Mouse (Mus musculus) CD4-positive, CD25-positive, alpha-beta regulatory T cell, adult 4 months (primary cell): ENCODE results near the gene Gm5890. TPM values are rescaled to one million over a fixed set of nuclear protein-coding genes. Genes with fewer than 3 reads are reported as not detected.
"Not testable (repeated sequence)": the region's sequence is repeated elsewhere in the genome, so short reads cannot be mapped to it uniquely, and the experiment has no call there.

ENCODE experiments used
- ATAC-seq: one replicate; pipeline ENCODE4 v1.8.0; 2017
- polyA plus RNA-seq, 2 experiments: library from polyadenylated mRNA; unstranded; fragments of 100-300 nt; shearing (Covaris generic); gene quantifications; one replicate each; pipeline ENCODE4 v1.2.1; 2017

The Gm5890 gene
- not detected for polyA plus RNA-seq

GRCm38 (mm10) chr7:20262734-20263133 is at the start of gene Gm5890:
Gene Gm5890, minus strand, starts transcription at chr7:20262834.
- ATAC-seq: not testable (repeated sequence)

- not testable (repeated sequence) for ATAC-seq
These were observed 28.9 kb downstream of the Gm5890 start, which contains the start of gene Gm4498 for GRCm38 (mm10) chr7:20233728-20234127. Gene Gm4498, minus strand, starts transcription at chr7:20233828.

Other genes with a start within 250 kb of the Gm5890 start
- not detected for gene Vmn1r91, start 163.2 kb downstream of the Gm5890 start, polyA plus RNA-seq
- not detected for gene Gm16442, start 140.3 kb downstream of the Gm5890 start, polyA plus RNA-seq
- not detected for gene Vmn1r93, start 123.7 kb downstream of the Gm5890 start, polyA plus RNA-seq
- gene Vmn1r94, start 94.5 kb downstream of the Gm5890 start, polyA plus RNA-seq: not detected
- not detected for gene Vmn1r95, start 69.1 kb downstream of the Gm5890 start, polyA plus RNA-seq
- gene Gm6164, start 57.2 kb downstream of the Gm5890 start, polyA plus RNA-seq: not detected
- not detected for gene Gm4498, start 29.0 kb downstream of the Gm5890 start, polyA plus RNA-seq
- gene Gm4133, start 71.2 kb upstream of the Gm5890 start, polyA plus RNA-seq: not detected
- not detected for gene Gm5728, start 112.6 kb upstream of the Gm5890 start, polyA plus RNA-seq
- gene Vmn1r100, start 155.1 kb upstream of the Gm5890 start, polyA plus RNA-seq: not detected
- gene Vmn1r101, start 179.8 kb upstream of the Gm5890 start, polyA plus RNA-seq: not detected
- gene Gm10670, start 212.1 kb upstream of the Gm5890 start, polyA plus RNA-seq: not detected
- gene Vmn1r103, start 247.7 kb upstream of the Gm5890 start, polyA plus RNA-seq: not detected